Mouse (Mus musculus) thymus, postnatal 25 days (tissue): ENCODE measurements around the gene Acod1.
A peak's percentile ranks its signal among the peaks of the same experiment; 100 is the strongest.

Experiments
- DNase-seq: peaks from one replicate; pipeline ENCODE4 v3.0.0; 2022

Acod1 gene

DNA sequence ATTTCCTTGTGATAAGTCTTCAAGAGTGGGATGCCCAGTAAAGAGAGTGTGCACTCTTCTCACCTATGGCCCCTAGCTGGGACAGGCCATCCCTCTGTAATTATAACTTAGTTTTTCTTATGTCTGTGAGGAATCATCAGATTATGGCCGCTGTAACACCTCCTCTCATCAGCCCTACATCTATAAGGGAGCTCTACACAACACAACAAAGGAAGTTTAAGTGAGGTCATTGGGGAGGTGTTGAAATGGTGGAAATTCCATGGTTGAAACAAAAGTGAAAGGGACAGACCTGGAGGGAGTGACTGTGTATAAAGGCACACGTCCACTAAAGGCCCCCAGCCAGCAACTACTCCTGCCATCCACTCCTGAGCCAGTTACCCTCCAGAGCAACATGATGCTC lies at the start of gene Acod1:
TSS of gene Acod1 (plus strand) at position 301 of the 400 bp plus-strand sequence.
- no peak for DNase-seq

DNA sequence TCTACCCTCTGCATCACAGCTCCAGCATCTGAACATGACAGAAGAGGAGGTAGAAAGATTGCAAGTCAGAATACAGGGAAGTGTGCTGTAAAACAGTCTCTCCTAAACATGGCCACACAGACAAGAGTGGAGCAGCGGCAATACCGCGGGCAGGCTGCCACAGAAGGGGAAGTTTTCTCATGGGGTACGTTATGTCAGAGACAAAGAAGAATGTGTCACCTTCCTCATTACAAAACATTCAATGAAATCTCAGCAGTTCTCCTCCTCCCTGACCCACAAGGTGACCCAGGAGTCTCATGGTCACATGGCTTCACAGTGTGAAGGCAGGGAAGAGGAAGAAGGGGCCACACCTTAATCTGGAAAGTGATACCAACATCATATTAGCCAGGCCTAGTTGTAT lies 39.0 kb upstream of the Acod1 start:
- DNase-seq = no peak

DNA sequence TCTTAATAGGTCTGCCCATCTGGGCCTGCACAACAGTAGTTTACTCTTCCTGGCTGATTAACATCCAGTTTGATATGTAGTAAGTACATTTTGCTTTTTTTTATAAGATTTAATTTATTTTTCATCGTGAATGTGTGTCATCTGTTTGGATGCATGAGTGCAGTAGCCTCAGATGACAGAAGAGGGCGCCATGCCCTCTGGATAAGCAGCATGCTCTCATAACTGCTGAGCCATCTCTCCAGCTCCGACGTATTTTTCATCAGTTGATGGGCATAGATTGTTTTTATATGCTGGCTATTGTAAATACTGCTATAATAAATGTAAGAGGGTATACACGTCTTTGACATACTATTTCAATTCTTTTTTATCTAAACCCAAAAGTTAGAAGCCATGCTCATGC lies 35.0 kb upstream of the Acod1 start:
- DNase-seq = peak; percentile 30

DNA sequence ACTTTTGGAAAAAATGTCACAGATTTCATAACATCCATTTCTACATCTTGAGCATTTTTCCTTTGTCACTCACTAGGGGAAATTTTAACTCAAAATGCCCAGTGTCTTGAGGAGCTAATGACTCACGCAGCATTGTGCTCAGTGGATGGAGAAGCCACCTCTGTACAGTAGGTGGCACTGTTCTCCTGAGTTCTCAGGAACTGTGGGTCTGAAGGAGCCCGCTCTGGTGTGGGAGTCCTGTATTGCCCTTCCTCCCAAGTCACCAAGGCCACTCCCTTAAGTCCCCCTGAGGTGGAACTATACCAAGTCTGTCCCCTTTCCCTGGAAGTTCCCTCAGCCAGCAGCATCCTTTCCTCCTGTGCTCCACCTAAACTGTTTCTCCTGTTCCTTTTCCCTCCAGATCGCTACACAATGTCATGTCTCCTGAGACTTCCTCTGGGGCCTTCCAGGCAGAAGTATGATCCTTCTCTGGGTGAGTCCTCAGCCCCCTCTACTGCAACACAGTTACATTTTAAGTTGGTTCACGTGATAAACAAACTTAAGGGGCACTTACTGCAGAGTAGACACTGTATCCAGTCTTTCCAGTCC lies 34.1 kb upstream of the Acod1 start:
- DNase-seq = peak; percentile 57

DNA sequence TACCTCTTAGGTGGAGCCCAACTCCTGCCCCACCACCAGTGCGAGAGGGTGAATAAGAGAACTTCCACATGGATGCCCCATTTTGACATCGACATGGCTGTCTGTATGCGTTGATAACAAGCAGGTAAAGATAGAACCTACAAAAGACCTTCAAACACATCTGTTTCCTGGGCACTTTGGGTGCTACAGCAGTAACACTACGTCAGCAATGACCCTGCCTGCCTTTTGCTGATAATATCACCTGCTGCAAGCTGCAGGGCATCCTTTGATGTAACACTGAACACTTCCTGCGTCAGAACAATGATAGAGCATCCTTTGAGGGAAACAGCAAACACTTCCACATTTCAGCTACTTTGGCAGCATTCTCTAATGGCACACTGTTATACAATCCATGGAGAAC lies 29.8 kb upstream of the Acod1 start:
- no peak for DNase-seq

DNA sequence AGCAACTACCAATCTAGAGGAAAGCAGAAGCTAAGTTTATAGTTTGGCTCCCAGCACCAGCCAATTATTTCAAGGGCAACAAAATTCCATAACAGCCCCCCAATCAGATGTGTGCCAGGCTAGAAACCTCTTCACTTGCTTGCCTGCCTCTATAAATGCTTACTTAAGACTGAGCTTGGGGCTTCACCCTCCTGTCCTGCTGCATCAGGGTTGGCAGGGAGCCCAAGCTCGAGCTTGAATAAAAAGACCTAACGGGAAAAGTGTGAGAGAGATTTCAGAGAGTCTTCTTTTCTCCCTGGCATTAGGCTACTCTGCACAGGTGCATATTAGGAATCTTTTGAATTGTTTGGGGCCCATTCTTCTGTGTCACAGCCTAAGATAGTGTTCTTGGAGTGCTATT lies 26.7 kb upstream of the Acod1 start:
- DNase-seq = no peak

DNA sequence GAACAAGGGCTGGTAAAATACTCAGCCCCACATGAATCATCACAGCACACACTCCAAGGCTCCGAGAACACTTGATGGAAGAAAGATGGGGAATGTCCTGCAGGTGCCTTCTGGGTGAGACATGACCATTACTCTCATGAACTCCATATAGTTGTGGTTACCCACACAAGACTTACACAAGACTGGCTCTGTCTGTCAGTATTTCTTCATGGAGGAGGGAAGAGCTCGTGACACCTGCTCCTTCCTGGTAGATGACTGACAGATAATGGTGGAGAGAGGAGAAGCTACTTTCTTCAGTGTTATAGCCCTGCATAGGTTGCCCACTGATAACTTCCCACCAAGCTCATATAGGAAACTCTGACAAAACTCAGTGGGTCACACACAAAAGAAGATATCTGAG lies 17.6 kb upstream of the Acod1 start:
- no peak for DNase-seq

DNA sequence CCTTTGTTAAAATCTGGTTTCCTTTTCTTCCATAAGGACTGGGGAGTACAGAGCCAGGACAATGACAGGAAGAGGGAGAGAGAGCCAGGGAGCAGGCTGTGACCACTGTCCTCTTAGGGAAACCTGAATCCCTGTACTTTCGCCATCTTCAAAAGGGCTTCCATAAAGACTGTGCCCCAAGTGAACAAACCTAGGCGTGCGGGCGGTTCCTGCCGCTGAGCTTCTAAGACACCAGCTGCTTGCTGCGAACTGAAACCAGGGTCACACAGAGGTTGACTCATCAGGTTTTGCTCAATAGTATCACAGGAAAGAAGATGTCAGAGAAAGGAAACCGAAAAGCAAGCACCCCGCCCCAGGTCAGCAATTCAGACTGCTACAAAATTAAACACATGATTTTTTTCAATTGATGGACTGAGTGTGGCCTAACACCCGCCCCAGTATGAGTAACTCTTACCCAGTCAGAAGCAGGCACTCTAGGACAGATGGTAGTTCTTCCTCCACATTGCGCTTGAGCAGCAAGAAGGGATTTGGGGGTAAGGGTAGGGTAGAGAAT lies 13.4 kb upstream of the Acod1 start:
- DNase-seq = peak; percentile 33

DNA sequence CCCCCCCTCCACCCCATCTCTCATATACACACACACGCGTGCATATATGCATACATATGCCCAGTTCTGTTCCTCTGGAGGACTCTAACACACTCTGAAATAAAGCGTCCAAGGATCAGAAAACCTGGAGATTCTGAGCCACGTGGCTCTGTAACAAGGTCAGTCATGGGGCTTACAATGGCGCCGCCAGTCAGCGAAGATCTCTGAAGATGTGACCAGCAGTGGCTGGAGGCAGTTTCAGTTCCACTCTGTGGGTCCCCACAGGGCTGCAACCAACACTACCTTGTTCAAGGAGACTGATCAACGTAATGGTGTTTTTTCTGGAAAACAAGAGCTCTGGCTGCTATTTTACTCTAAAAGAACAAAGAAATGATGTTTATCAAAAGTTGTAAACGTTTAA lies 12.7 kb upstream of the Acod1 start:
- DNase-seq = no peak

DNA sequence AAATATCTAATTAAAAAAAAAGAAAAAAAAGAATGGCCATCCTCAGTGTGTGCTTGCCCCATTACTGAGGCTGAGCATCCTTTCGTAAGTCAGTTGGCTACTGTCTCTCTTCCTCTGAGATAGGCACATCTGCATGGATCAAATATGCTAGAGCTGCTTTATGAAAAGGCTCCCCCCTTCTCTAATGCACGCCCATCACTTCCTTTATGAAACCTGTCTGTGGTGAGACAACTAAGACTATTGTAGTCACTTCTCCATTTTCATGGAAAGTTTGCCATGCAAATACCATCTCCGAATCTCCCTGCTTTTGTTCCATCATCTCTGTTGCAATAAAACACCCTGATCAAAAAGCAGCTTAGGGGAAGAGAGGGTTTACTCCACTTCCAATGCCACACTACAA lies 9.8 kb upstream of the Acod1 start:
- DNase-seq = no peak

DNA sequence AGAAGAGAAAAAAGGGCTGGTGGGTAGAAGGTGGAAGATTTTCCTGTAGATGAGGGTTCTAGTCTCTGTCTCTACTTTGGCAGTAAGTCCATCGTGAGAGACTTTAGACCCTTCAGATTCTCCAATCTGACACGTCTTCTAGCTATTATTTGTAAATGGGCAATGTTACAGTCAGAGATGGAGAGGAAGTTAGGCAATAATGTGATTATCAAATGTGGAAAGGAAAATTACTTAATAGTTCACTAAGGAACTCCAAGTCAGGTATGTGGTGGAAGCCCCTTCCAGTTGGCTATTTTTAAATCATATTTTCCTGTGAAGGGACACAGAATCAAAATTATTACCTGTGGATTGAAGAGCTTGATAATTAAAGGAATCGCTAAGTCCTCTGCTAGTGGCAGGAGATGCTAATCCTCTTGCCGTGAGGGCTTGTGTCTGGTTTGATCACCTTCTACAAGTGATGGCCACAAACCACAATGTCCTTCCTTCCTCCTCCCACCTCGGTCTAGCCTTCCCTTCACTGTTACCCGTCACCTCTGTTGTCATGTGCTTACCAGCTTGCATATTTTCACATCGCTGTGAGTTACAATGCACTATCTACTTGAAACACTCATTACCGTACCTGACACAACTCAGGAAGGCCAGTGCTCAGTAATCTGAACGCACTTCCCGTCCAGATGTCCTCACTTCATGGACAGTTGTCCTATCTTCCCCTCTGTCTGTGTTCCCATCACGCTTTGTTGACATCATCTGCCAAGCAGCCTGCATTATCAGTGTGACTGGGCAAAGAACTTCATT lies 1.7 kb downstream of the Acod1 start:
- DNase-seq = no peak

DNA sequence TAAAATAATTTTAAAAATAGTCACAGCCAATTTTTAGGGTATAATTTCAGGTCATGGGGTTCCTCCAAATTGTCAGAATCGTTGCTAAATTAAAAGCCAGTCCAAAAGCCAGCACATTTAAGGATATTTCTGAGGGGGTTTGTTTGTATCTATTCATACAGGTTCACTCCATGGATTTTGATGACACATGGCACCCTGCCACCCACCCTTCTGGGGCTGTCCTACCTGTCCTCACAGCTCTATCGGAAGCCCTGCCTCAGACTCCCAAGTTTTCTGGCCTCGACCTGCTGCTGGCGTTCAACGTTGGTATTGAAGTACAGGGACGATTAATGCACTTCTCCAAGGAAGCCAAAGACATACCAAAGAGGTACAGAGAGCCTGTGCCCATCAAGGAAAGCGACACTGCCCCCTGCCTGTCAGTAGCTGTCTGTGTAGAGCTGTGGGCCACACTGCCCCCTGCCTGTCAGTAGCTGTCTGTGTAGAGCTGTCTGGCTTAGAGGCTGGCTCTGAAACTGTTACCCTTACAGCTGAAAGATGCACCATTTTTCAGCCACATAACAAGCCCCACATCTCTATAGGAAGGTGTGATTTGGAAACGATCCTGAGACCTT lies 4.5 kb downstream of the Acod1 start:
- peak; percentile 88 for DNase-seq

DNA sequence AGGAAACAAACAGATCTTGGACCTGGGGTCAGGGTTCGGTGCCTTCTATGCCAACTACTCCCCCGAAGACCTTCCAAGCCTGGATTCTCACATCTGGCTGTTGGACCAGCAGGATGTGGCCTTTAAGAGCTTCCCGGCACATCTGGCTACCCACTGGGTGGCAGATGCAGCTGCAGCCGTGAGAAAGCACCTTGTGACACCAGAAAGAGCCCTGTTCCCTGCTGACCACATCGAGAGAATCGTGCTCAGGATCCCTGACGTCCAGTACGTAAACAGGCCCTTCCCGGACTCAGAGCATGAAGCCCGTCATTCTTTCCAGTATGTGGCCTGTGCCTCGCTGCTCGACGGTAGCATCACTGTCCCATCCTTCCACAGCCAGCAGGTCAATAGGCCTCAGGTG lies 8.0 kb downstream of the Acod1 start:
- no peak for DNase-seq

DNA sequence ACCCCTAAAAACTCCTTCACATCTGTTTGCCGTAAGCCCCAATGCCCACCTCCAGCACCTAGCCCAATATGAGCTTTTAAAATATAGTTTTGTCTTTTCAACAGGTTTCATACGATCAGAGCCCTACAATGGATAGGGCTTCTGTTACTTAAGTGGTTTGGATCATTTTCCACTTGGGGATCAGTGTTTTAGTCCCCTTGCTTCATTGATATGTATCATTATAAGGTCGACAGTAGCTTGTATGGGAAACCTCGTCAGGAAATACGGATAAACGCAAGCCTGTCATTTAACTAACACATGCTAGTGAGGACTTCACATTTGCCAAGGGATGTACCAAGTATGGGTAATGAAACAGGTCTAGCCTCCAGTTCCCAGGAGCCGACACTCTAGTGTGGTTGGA lies 9.8 kb downstream of the Acod1 start:
- no peak for DNase-seq

DNA sequence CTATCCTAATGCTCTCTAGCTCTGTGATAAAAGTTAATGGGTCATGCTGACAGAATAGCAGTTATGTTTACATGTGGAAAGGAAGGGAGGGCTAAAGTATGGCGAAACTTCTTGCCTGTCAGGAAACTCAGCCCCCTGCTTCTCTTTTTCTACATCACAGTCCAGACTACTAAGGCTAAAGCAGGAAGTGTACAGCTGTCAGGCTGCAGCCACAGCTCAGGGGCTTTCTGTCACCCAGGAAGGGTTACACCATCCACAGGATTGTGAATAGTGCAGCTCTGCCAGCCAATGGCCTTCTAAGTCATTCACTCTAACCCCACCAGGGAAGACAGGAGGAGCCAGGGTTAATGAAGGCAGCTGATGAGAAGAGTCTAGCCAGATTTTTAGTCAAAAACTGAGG lies 12.2 kb downstream of the Acod1 start:
- DNase-seq = no peak

DNA sequence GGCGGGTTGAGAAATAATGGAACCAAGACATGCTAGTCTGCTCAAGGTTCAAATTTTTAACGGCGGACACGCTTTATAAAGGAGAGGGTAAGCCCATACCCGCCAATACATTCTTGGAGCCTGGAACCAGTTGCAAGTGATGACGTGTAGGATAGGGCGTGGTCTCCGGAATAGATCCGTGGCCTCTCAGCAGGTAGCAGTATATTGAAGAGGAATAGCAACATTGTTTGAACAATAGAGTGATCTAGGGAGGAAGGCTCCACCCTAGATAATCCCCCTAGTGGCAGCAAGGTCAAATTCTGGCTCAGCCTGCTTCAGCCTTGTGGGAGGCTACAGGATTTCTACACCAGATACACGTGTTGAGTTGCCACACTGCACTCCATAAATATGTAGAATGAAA lies 12.7 kb downstream of the Acod1 start:
- no peak for DNase-seq

DNA sequence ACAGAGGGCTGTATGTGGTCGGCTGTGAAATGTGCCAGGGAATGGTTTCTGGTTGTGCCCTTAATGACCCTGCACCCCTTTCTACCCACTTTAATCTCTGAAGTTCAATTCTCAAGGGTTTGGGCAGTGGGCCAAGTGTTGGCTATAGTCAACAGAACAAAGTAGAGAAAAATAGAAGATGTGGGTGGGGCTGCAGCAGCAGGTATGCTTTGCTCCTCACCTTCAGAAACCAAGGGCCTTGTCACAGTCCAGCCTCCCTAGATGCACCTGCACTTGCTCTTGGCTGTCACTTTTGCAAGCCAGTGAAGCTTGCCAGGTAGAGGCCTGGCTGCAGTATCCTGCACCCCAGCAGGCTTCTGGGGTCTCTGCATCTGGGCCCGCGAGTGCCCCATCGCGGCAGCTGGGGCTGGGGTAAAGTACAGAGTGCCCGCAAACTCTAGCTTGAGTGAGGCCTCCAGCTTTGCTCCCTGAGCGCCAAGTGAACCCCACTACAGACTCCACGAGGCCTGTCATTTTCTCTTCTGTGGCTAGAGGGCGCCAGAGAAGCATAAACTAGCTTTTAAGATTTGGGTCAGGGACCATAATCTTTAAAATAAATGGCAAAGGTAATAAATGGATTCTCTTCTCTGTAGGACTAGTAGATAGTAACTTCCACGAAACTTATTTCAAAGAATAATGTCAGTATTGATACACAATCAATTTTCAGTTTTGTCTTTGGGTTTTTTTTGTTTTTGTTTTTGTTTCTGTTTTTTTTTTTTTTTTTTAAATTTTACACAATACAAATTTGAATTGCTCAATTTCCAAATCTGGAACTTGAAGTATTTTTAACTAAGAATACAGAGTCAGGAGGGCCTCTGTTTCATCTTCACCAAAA lies 18.8 kb downstream of the Acod1 start:
- DNase-seq = peak; percentile 85

DNA sequence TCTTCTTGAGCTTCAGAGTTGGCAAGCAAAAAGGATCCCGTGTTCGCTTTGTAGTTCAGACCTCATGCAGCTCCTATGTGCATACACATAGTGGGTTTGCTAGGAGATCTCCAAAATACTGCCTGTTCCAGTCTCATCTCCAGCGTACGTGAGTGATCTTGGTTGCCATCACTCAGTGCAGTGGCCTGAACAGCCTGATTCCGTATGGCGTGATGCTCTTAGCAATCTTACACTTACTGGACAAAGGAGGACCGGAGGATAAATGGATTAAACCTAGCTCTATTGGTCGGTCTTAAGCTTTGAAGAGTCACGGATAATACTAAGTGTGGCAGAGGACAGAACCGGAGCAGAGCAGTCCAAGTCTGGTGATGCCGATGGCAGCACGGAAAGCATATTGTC lies 22.7 kb downstream of the Acod1 start:
- DNase-seq = no peak

DNA sequence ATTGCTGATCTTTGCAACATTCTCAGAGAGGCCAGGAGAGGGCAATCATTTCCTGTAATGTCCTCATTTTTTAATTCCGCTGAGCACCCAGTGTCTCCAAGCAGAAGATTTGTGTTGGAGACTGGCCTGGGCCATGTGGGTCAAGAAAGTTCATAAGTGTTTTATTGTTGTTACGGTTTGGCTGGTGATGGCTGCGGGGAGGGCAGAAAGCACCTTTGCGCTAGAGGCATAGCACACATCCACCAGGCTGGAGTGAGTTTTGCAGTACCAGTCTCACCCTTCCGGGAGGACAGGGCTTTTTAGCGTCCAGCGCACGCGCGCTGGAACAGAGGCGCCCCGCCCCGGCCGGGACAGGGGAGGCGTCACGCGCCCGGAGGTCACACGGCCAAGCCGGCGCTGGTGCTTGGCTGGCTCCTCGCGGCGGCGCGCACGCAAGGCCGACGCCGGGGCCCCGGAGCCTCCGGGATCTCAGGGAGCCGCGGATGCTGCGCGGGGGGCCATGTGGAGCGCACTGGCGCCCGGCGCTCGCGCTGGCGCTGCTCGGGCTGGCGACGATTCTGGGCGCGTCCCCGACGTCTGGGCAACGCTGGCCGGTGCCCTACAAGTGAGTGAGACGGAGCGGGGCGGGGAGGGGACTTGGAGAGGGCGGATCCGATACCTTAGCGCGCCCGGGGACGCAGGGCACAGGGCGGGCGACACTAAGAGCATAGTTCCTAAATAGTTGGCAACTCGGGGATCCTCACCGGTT lies 23.3 kb downstream of the Acod1 start, which contains the start of gene Cln5:
TSS of gene Cln5 (plus strand) at position 353 of the 748 bp plus-strand sequence.
- peak; percentile 93 for DNase-seq

DNA sequence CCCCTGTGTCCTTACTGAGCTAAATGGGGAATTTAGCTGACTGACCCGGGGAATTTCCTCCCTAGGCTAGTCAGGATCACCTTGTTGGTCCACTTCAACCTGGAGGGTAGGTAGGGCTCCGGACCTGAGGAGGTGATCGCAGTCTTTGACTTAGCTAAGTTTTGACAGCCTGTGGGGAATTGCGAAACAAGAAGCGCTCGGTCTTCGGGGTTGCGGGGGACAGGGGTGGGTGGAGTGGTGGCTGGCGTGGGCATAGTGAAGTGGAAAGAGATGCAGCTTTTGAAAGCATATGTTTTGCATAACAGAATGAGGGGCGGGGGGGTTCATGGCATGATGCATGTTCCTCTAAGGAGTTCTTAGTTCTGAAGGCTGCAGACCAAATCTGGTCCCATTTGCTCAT lies 24.0 kb downstream of the Acod1 start:
- DNase-seq = peak; percentile 24

DNA sequence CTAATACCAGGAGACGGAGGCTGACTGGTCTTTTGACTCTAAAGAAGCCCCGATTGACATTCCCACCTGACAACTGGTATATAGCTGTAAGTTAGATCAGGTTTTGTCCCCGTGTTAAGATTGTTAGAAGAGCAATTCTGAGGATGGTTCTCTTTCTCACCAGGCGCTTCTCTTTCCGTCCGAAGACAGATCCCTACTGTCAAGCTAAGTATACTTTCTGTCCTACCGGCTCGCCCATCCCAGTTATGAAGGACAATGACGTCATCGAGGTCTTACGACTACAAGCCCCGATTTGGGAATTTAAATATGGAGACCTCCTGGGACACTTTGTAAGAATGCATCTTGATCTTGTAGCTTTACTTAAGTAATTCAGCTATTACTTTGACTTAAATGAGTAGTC lies 24.7 kb downstream of the Acod1 start:
- DNase-seq = no peak

DNA sequence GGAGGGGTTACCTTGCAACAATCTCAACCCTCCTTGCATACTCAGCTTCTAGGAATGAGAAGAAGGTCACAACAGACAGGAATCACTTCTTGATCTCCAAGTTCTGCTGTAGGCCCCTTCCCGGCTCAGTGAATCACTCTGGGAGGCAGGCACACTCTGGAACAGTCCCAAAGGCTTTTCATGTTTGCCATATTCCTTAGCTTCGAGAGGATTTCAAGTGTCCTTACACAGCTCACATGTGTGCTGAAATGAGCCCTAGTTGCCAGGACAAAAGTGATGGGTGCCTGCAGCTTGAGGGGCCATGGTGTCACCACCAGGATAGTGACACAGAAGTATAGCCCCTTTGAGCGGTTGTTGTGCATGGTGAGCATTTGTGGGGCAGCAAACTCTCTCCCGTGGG lies 26.0 kb downstream of the Acod1 start:
- DNase-seq = no peak
